Mouse (Mus musculus) left cerebral cortex, adult 11 months (tissue): ENCODE data around the gene Rab25.
A peak's percentile ranks its signal among the peaks of the same experiment; 100 is the strongest.

Source experiments
- DNase-seq: peaks from one replicate; pipeline ENCODE4 v3.0.0; 2022; ENCODE audit warnings: low spot score

Rab25 gene

GRCm38 (mm10) chr3:88502641-88503504, 45.2 kb downstream of the Rab25 start:
- DNase-seq = peak; percentile 86

- DNase-seq = no peak
Measured at GRCm38 (mm10) chr3:88502031-88502571, 46.0 kb downstream of the Rab25 start.

- no peak for DNase-seq
Measured at GRCm38 (mm10) chr3:88501366-88502030, 46.6 kb downstream of the Rab25 start.

GRCm38 (mm10) chr3:88500655-88501365, 47.3 kb downstream of the Rab25 start:
- no peak for DNase-seq

- DNase-seq = no peak
Measured at GRCm38 (mm10) chr3:88500087-88500486, 48.0 kb downstream of the Rab25 start.

GRCm38 (mm10) chr3:88499580-88499979, 48.5 kb downstream of the Rab25 start:
- no peak for DNase-seq

- DNase-seq = no peak
Measured at GRCm38 (mm10) chr3:88495741-88496415, 52.2 kb downstream of the Rab25 start.

GRCm38 (mm10) chr3:88494836-88495628, 53.1 kb downstream of the Rab25 start:
- no peak for DNase-seq

- no peak for DNase-seq
Measured at GRCm38 (mm10) chr3:88493706-88494582, 54.2 kb downstream of the Rab25 start.
